Mouse (Mus musculus) CH12.LX (cell line): ENCODE measurements around the gene Rgs2.

Experiments used
- ELF1 ChIP-seq: IDR thresholded peaks from 2 replicates; pipeline ENCODE4 v1.6.1; 2014; ENCODE audit warnings: low read depth, mild to moderate bottlenecking, inconsistent platforms, low read length, improper control_type of control experiment
- IRF4 ChIP-seq: IDR thresholded peaks from 2 replicates; pipeline ENCODE4 v1.6.1; 2014; ENCODE audit warnings: low read depth, mild to moderate bottlenecking, inconsistent platforms, low read length, improper control_type of control experiment
- POLR2A ChIP-seq: IDR thresholded peaks from 2 replicates; pipeline ENCODE4 v1.6.1; 2011; ENCODE audit warnings: low read depth, mild to moderate bottlenecking, improper control_type of control experiment, low read length

GRCm38 (mm10) chr1:144007341-144007740, 3.4 kb upstream of the Rgs2 start:
- TF ChIP-seq POLR2A (no peak), ELF1 (no peak), IRF4 (no peak)
